Mouse (Mus musculus) MEL-GATA-1-ER (cell line): Measurements from ENCODE around the gene Hcrtr1.

Experiments used
- DNase-seq: peaks from one replicate; pipeline ENCODE4 v3.0.0-alpha.2; 2012; ENCODE audit warnings: low read depth; ENCODE audit errors: extremely low read depth

Gene Hcrtr1

DNA sequence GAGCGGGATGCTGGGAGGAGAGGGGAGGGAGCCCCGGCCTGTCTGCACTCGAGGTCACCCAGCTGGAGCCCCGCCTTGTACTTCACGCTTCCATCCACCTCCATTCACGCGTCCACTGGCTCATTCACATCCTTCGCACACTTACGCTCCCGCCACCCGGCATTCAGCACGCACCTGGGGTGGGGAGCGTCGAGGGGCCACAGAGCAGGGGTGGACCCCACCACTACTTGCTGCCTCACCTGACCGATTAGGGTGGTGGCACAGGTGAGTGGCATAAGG, at the start of gene Hcrtr1:
Gene Hcrtr1, minus strand, starts transcription at position 146 of the 279 bp plus-strand sequence.
- DNase-seq: no peak

DNA sequence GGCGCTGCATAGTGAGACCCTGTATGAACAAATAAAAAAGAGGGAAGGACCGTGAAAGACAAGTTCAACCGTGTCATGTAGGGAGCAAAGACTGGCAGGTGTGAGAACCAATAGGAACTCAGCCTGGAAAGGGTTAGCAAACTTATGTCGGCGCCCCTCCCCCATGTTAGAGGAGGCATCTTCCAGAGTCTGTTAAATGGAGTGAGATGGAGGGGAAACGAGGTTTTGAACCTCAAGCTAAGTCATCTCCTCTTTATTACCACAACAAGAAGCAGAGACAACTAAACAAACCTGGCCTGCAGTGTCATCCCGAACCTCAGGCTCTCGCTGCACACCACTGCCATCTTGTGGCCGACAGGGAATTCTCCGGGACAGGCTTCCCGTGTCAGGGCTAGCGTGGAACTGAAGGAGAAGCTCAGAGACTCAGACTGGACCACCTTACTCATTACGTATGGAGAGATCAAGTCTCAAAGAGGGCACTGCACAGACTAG, 49.7 kb upstream of the Hcrtr1 start:
- peak; percentile 85 for DNase-seq

- no peak for DNase-seq
Measured at GRCm38 (mm10) chr4:130186891-130187290, 47.7 kb upstream of the Hcrtr1 start.

DNA sequence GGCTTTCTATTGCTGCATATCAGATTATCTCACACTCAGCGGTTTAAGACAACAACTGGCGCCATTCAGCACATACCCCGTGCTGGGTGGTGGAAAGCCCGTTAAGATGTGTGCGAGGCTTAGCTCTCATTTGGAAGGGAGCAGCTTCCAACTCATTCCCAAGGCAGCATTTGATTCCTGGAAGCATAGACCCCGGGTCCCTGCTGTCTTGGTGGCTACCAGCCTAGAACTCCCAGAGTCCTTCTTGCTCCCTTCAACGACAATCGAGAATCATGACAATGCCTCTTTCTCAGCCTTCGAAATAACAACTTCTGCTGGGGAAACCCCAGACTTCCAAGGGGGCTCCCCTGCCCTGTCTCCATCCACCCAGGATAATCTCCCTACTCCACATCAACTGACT, 47.3 kb upstream of the Hcrtr1 start:
- DNase-seq: no peak

DNA sequence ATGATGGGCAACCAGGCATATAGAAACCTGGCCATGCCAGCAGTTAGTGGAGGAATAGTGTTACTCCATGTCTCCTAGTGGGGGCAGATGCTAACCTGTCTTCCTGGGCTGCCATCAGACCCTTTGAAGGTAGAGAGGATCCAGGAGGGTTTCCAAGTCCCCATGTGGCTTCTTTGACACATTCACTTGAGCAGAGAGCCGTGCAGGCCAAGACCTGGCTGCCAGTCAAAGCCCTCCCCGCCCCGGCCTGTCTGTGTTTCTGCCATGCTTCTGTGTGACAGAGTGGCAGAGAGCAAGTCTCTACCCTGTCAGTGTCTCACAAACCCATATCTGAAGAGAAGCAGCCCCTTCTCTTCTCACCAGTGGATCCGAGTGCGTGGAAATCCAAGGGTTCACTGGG, 44.7 kb upstream of the Hcrtr1 start:
- no peak for DNase-seq

DNA sequence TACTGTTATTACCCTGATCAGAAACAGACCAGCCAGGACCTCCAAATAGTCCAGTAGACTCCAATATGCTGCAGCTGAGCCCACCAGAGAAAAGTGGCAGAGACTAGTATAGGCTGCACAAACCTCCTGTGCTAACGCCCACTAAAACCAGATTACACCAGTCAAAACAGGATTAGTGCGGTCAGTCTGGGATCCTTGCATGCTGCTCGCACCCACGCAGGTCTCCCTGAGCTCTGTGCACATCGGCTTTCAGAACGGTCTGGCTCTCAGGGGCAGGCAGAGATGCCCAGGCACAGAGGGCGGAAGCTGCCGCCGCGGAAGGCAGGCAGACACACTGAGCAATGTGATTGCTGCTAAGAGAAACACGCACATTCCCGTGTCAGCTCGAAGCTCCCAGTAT, 43.9 kb upstream of the Hcrtr1 start:
- DNase-seq: no peak

GRCm38 (mm10) chr4:130181886-130182285, 42.7 kb upstream of the Hcrtr1 start:
- DNase-seq: no peak

- DNase-seq: no peak
Measured at GRCm38 (mm10) chr4:130180909-130181602, 41.9 kb upstream of the Hcrtr1 start.

- DNase-seq: no peak
Measured at GRCm38 (mm10) chr4:130179876-130180275, 40.7 kb upstream of the Hcrtr1 start.

- no peak for DNase-seq
Measured at GRCm38 (mm10) chr4:130177536-130177935, 38.4 kb upstream of the Hcrtr1 start.

DNA sequence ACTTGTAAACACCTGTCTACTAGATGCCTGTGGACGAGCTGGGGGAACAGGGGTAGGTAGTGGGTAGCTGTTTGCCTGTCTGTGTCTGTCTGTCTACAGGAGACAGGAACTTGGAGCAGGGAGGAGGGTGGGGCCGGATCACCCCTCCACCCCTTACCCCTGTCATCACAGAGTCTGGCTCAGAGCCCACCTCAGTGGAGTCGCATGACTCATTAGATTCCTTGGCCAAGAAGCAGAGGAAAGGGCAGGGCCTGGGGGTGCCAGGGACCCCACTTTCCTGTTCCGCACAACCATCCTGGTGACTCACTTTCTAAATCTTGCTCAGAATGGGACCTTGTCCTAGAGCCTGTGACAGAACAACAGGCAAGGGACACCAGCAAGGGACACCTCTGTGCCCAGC, 37.9 kb upstream of the Hcrtr1 start:
- DNase-seq: no peak

GRCm38 (mm10) chr4:130176156-130176720, 37.1 kb upstream of the Hcrtr1 start:
- no peak for DNase-seq

DNA sequence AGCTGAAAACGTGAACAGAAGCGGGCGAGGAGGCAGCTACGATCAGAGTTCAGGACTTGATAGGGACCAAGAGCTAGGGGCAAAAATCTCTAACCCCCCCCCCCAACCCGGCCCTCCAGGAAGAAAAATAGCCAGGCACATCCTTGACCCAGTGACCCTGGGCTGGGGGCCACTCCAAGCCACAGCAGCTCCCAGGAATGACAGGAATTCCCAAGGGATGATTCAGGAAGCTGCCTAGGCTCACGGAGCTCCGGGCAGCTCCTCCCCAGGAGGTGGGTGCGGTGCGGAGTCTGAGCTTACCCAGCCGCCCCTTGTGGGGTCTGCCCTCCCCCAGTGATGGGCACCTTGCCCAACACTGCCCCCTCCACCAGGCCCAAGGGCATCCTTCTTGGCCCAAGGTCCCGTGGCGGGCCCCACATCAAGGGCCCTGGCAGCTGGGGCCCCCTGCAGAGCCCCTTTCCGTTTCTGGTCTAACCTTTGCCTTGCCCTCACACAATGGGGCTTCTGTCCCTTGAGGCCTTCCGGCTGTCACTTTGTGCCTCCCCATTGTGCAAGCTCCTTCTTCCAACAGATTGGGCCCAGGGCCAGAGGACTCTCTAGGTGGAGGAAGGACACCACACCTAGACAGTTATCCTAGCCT, 36.0 kb upstream of the Hcrtr1 start, which contains the start of gene Tinagl1:
Gene Tinagl1, minus strand, starts transcription at position 51 of the 640 bp plus-strand sequence.
- no peak for DNase-seq

DNA sequence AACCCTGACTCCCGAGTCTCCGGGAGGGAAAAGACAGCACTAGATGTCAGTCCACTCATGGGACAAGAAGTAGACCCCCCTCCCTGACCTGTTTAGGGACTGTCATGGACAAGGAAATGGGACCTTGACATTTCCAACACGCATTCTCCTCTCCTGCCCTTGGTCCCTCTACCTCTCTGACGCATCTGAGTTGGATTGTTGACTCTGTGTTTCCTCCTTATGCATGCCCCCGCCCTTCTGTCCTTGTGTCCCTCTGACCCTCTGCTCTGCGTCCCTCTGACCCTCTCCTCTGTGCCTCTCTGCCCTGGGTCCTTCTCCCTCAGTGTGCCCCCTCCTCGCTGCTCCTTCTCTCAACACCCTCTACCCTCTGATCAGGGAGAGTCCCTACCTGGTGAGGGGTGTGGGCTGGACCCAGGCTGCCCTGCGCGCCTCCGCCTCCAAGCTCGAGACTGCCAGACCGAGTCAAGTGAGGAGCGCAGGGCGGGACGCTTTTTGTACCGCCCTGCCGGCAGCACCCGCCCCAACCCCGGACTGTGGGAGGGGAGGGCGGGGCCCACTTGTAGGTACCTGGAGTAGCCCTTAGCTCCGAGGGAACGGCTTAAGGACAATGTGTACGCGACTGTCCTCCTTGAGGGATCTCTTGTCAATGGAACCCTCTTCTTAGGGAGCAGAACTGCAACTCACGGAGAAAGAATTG, 35.3 kb upstream of the Hcrtr1 start:
- DNase-seq: no peak

- DNase-seq: no peak
Measured at GRCm38 (mm10) chr4:130173911-130174311, 34.8 kb upstream of the Hcrtr1 start.

- peak; percentile 51 for DNase-seq
Measured at GRCm38 (mm10) chr4:130173060-130173822, 34.1 kb upstream of the Hcrtr1 start.

DNA sequence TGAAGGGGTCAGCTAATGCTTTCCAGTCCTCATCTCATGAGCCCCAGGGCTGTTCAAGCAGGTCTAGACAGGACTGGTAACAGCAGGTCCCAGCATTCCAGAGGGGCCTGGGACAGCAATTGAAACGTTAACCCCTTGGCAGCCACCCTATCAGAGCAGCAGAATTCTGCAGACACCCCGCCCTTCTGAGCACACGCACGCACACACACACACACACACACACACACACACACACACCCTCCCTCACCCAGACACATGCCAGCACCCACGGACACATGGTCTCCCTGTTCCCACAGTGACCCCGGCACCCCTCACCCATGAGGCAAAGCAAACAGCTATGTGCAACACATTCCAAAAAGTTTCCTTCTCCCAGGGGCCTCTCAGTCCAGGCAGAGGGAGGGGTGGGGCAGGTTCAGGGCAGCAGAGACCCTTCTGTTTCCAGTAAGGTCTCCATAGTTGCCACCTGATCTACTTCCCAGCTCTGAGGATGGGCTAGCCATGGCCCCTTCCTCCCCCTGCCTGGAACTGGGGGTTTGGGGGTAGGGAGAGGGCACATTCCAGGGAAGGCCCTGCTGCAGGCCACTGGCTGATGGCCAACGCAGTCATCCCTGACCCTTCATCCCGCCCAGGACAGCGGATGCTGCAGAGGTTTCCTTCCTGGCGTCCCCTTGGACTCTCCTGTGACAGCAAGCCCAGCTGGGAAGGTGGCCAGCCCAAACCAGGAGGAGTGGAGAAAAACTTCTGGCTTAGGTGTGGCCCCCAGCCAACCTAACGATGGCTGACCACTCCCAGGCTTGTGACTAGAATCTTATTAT, 33.0 kb upstream of the Hcrtr1 start:
- DNase-seq: no peak

- DNase-seq: no peak
Measured at GRCm38 (mm10) chr4:130170362-130170761, 31.2 kb upstream of the Hcrtr1 start.

GRCm38 (mm10) chr4:130169411-130169971, 30.3 kb upstream of the Hcrtr1 start:
- DNase-seq: peak; percentile 57
